Mouse (Mus musculus): ENCODE results near the gene Rps19. TPM values are rescaled to one million over a fixed set of nuclear protein-coding genes. Genes with fewer than 3 reads are reported as not detected.
"Not testable (repeated sequence)": the region's sequence is repeated elsewhere in the genome, so short reads cannot be mapped to it uniquely, and the experiment has no call there.

Rps19 gene
- total RNA-seq, 2 experiments from 2014 or later, result 979 to 4,961 TPM

DNA sequence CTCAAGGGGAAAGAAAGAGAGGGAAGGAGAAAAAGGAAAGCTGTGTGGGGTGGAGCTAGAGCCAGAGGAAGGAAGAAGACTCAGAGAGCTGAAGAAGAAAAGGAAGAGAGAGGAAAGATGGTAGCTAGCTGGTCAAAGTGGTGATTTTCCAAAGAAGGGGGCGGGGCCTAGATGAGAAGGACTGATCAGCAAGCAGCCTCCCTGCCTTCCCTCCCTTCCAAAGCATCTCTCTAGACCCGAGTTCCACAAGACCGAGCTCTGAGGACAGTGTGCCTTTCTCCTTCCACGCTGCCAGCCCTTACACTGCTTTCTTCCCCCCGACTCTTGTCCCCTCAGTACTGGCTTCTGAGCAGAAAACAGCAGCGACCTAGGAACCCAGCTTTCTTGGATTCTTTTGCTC, 20.0 kb upstream of the Rps19 start:
- ATAC-seq (replicated peaks; ENCODE audit: low FRiP score, low TSS enrichment, poor library complexity, severe bottlenecking), result no peak

DNA sequence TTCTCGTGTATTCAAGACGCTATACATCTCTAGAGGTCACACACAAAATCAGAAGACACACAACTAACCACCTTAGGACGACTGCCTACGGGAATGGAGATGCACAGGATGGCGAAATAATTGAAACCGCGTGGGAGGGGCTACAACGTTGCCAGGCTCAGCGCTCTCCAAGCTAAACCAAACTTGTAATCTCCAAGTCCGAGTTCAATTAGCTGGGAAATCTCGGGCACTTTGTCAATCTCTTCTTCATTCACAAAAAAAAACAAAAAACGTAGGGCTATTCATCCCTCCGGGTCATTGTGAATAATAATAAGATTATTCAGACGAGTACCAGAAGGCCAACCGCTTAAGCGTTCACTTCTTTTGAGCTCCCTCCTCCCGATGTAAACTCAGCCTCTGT, 15.1 kb upstream of the Rps19 start:
- ATAC-seq (replicated peaks; ENCODE audit: low FRiP score, low TSS enrichment, poor library complexity, severe bottlenecking), result no peak

GRCm38 (mm10) chr7:24869532-24870165, 14.5 kb upstream of the Rps19 start, which contains the start of the genes Lypd4 and Dmrtc2:
Gene Lypd4, minus strand, starts transcription at chr7:24869941.
Gene Dmrtc2, plus strand, starts transcription at chr7:24870057.
- ATAC-seq (replicated peaks; ENCODE audit: low FRiP score, low TSS enrichment, poor library complexity, severe bottlenecking), result no peak

DNA sequence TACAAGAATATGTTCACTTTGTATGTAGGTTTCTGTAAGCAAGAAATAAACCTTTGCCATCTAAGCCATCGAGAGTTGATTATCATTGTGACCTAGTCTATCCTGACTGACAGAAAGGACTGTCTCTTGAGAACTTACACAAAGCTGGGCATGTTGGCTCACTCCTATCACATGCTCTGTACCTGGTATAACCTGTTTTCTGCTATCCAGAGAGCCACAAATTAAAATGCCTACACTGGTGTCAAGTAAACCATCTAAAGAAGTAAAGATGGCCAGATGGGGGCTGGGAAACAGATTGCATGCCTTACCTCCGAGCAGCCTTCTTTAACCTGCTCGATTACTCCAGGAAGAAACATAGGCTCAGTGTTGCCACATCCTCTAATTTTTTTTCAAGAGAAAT, 6.6 kb upstream of the Rps19 start:
- no peak for ATAC-seq (replicated peaks; ENCODE audit: low FRiP score, low TSS enrichment, poor library complexity, severe bottlenecking)

DNA sequence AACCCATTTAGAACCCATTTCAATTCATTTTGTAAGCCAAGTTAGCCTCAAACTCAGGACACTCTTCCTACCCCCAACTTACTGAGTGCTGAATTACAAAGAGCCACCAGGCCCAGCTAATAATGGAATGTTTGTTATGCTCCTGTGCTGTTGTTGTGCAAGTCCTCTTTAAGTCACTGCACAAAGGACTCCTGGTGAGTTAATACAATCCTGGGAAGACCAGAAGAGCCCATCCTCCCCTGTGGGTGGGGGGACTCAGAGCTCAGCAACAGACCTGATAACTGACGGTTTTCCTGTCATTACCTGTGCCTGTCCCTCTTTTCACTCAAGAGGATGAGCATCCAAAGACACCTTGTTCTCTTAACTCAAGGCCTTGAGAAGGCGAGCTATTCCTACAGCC, 4.6 kb upstream of the Rps19 start:
- ATAC-seq (replicated peaks; ENCODE audit: low FRiP score, low TSS enrichment, poor library complexity, severe bottlenecking), result no peak

DNA sequence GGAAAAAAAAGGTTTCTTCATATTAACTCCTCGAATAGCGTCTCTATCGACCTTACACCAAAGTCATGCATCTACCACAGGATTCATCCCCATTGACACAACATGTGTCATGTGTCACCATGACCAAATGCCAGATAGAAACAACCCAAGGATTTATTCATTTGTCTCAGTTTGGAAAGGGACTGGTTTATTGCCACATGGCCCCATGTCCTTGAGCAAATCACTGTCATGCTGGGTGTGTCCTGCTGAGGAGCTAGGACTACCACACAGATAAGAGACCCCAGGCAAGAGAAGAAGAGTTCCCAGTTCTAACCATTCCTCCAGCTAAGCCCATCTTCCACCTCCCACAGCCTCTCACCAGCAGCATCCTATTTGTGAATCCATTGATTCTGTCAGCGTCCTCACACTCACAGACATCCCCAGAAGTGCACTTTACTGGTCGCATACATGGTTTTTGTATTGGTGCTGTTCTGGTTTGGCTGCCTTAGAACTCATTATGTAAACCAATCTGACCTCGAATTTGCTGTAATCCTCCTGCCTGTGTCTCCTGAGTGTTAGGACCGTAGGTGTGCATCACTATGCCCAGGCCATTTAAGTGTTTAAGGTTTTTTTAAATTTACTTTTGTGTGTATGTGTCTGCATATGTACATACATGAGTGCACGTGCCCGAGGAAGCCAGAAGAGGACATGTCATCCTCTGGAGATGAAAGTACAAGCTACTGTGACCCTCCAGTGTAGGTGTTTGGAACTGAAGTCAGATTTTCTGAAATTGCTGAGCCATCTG, 1.6 kb upstream of the Rps19 start:
- no peak for ATAC-seq (replicated peaks; ENCODE audit: low FRiP score, low TSS enrichment, poor library complexity, severe bottlenecking)

DNA sequence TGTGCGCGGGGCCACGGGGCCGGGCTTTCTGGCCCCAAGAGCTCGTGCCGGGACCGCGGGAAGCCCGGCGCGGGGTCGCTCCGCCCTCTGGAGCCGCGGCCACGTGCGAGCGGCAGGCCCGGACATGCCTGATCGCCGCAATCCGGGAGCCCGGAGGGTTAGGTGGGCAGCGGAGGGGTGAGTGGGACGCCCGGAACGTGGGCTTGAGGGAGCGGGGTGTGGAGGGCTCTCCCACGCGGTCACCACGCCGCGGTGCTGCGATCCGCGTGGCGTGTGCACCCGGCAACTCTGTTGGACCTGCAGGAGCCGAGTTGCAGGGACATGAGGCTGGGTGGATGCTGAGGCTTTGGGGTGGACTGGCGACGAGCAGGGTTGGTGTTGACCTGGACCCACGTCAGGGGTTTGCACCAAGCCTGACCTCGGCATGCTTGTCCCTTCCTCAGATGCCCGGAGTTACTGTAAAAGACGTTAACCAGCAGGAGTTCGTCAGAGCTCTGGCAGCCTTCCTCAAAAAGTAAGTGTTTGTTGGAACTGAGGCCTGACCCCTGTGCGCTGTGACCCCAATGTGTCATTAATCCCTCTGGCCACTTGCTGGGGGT, 621 bp downstream of the Rps19 start:
- ATAC-seq (replicated peaks; ENCODE audit: low FRiP score, low TSS enrichment, poor library complexity, severe bottlenecking), result no peak

GRCm38 (mm10) chr7:24885468-24886307, 1.5 kb downstream of the Rps19 start:
- ATAC-seq (replicated peaks; ENCODE audit: low FRiP score, low TSS enrichment, poor library complexity, severe bottlenecking), result no peak

GRCm38 (mm10) chr7:24886308-24886633, 2.1 kb downstream of the Rps19 start:
- ATAC-seq (replicated peaks; ENCODE audit: low FRiP score, low TSS enrichment, poor library complexity, severe bottlenecking), result no peak

- no peak for ATAC-seq (replicated peaks; ENCODE audit: low FRiP score, low TSS enrichment, poor library complexity, severe bottlenecking)
Observed at GRCm38 (mm10) chr7:24887096-24887495, 2.9 kb downstream of the Rps19 start.

DNA sequence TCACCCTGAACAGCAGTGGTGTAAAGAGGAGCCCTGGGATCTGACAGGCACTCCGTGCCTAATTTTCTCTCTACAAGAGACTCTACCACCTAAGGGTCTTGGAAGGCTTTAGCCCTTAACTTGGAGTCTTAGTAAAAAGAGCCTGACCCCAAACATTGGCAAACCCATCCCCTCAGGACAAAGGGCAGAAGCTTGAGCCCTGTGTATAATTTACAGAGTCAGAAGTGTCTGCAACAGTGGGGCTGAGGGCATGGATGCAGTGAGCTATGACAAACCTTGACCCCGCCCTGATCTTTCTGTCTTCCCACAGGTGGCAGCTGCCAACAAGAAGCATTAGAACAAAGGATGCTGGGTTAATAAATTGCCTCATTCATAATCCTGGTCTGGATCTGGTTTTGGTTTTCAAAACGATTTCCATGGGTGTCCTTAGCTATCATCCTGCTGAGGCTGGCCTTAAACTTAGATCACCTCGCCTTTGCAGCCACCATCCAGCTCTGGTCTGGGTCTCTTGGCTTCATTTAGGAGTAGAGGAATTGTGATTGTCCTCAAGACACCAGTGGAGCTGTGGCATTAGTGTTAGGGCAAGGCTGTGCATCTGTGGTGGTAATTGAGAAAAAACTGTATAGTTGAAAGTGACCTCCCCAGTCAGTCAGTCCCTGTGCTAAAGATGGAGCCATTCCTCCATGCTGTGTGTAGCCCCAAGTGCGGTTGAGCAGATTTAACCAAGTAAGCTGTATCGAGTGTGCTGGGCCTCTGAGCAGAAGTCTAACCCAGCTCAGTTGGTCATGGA, 5.5 kb downstream of the Rps19 start:
- ATAC-seq (replicated peaks; ENCODE audit: low FRiP score, low TSS enrichment, poor library complexity, severe bottlenecking), result peak; percentile 5

GRCm38 (mm10) chr7:24890281-24891216, 6.4 kb downstream of the Rps19 start:
- peak; percentile 69 for ATAC-seq (replicated peaks; ENCODE audit: low FRiP score, low TSS enrichment, poor library complexity, severe bottlenecking)

- no peak for ATAC-seq (replicated peaks; ENCODE audit: low FRiP score, low TSS enrichment, poor library complexity, severe bottlenecking)
Observed at GRCm38 (mm10) chr7:24891241-24892124, 7.3 kb downstream of the Rps19 start.

- no peak for ATAC-seq (replicated peaks; ENCODE audit: low FRiP score, low TSS enrichment, poor library complexity, severe bottlenecking)
Observed at GRCm38 (mm10) chr7:24892125-24892583, 8.0 kb downstream of the Rps19 start.

GRCm38 (mm10) chr7:24895749-24896148, 11.6 kb downstream of the Rps19 start:
- not testable (repeated sequence) for ATAC-seq (replicated peaks; ENCODE audit: low FRiP score, low TSS enrichment, poor library complexity, severe bottlenecking)

GRCm38 (mm10) chr7:24896269-24896668, 12.1 kb downstream of the Rps19 start:
- no peak for ATAC-seq (replicated peaks; ENCODE audit: low FRiP score, low TSS enrichment, poor library complexity, severe bottlenecking)

- no peak for ATAC-seq (replicated peaks; ENCODE audit: low FRiP score, low TSS enrichment, poor library complexity, severe bottlenecking)
Observed at GRCm38 (mm10) chr7:24897224-24897623, 13.1 kb downstream of the Rps19 start, which contains the start of gene Cd79a. Gene Cd79a, plus strand, starts transcription at chr7:24897381.

All from megakaryocyte-erythroid progenitor cell, adult 5-6 weeks (primary cell).